Mouse (Mus musculus): ENCODE data around the gene Olfr912. TPM values are rescaled to one million over a fixed set of nuclear protein-coding genes. Genes with fewer than 3 reads are reported as not detected.

Gene Olfr912
- not detected in 2 replicates for polyA plus RNA-seq (2015; fragmentation: Nextera tagmentation; extraction: Ambion mirVana)

DNA sequence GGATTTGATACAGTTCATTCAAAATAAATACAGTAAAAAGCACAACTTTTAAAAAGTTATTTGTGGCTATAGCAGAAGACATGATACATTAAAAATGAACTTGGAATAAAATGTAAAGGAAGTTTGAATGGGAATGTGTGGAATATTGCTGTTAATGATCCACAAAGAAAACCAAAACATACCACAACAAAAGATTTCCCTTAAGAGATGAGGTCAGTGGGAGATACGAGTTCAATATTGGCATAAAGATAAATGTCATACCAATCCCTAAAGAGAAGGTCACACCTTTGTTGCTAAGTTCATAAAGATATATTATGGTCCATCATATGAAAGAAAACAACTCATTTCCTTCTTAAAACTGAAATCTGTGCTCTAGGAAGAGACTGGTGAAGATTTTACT lies at the start of gene Olfr912:
TSS of gene Olfr912 (plus strand) at position 301 of the 400 bp plus-strand sequence.
- Histone ChIP-seq H3K36me3 (ENCODE audit: control insufficient read depth, insufficient read depth, low read length) (no peaks in the 10 kb centered on the region), H3K4me2 (ENCODE audit: low read depth, low read length) (no peak within 1 kb of the TSS), H3K9ac (ENCODE audit: low read length) (no peak within 1 kb of the TSS), H3K4me3 (ENCODE audit: low read length) (no peak within 1 kb of the TSS), H3K4me1 (replicated peaks; ENCODE audit: control insufficient read depth, insufficient read depth, low read length) (no peaks in the 10 kb centered on the region), H3K27me3 (ENCODE audit: control insufficient read depth, insufficient read depth, low read depth, low read length) (no peaks in the 10 kb centered on the region), H3K9me3 (ENCODE audit: control insufficient read depth, low read length) (no peaks in the 10 kb centered on the region), H3K27ac (ENCODE audit: low read length) (no peak within 1 kb of the TSS)
- WGBS, result 56% methylated on average over 1 of the region's 1 CpGs
- ATAC-seq (ENCODE audit: low read depth), result no peak

DNA sequence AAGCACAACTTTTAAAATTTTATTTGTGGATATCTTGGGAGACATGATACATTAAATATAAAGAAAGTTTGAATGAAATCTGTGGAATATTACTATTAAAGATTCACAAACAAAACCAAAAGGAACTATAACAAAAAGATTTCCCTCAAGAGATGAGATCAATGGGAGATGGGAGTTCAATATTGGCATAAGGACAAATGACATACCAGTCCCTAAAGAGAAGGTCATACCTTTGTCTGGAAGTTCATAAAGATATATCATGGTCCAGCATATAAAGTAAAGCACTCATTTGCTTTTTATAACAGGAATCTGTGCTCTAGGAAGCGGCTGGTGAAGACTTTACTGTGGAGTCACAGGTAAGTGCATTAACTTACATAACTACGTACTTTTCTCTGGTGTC lies 42.4 kb upstream of the Olfr912 start, which contains the start of gene Olfr910:
TSS of gene Olfr910 (plus strand) at position 301 of the 400 bp plus-strand sequence.
- WGBS, result 86% methylated on average over 2 of the region's 2 CpGs
- no peak for ATAC-seq (ENCODE audit: low read depth)

DNA sequence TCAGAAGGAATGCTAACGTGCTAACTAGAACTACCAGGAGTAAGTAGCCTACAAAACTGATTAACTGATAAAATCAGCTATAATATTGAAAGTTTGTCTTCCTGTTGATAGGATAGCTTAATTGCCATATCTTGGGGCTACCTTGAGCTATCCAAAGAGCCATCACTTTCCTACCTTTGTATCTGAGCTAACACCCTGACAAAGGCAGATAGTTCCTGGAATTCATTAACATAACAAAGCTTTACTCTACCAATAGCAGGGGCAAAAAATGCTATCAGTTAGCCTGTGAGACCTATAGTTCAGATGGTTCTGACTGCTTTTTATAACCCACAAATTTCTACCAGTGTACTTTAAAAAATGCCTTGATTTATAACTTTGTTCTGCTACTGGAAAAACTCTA lies 11.1 kb downstream of the Olfr912 start:
- H3K36me3 ChIP-seq (ENCODE audit: control insufficient read depth, insufficient read depth, low read length), result no peaks in the 10 kb centered on the region
- H3K4me3 ChIP-seq (ENCODE audit: low read length), result no peak overlapping the region
- WGBS, result 53% methylated on average over 1 of the region's 1 CpGs
- no peaks in the 10 kb centered on the region for H3K27me3 ChIP-seq (ENCODE audit: control insufficient read depth, insufficient read depth, low read depth, low read length)
- no peak overlapping the region for H3K4me2 ChIP-seq (ENCODE audit: low read depth, low read length)
- no peak overlapping the region for H3K27ac ChIP-seq (ENCODE audit: low read length)
- H3K9me3 ChIP-seq (ENCODE audit: control insufficient read depth, low read length), result no peaks in the 10 kb centered on the region
- no peak overlapping the region for H3K9ac ChIP-seq (ENCODE audit: low read length)
- ATAC-seq (ENCODE audit: low read depth), result no peak
- no peaks in the 10 kb centered on the region for H3K4me1 ChIP-seq (replicated peaks; ENCODE audit: control insufficient read depth, insufficient read depth, low read length)

More for the DNA sequence above, 42.4 kb upstream of the Olfr912 start, which contains the start of gene Olfr910:
- Histone ChIP-seq H3K4me3 (ENCODE audit: low read length) (no peak within 1 kb of the TSS), H3K9me3 (ENCODE audit: control insufficient read depth, low read length) (no peaks in the 10 kb centered on the region), H3K36me3 (ENCODE audit: control insufficient read depth, insufficient read depth, low read length) (no peaks in the 10 kb centered on the region), H3K27ac (ENCODE audit: low read length) (no peak within 1 kb of the TSS), H3K9ac (ENCODE audit: low read length) (no peak within 1 kb of the TSS), H3K27me3 (ENCODE audit: control insufficient read depth, insufficient read depth, low read depth, low read length) (no peaks in the 10 kb centered on the region), H3K4me1 (replicated peaks; ENCODE audit: control insufficient read depth, insufficient read depth, low read length) (no peaks in the 10 kb centered on the region), H3K4me2 (ENCODE audit: low read depth, low read length) (no peak within 1 kb of the TSS)

DNA sequence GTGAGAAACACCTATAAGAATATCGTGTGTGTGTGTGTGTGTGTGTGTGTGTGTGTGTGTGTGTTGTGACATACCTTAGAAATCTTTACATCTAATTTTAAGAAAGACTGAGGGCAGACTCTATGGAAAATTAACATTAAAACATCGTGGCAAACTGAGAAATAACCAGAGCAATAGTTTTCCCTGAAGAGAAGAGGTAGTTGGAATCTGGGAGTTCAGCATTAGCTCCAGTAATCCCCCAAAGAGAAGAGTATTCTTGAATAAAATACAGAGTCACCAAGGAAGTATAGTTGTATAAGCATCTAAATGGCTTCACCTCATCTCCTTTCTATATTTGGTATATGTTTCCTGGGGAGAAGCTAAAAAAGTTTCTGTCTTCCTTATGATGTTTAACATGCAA lies 12.5 kb downstream of the Olfr912 start, which contains the start of gene Olfr913:
TSS of gene Olfr913 (plus strand) at position 301 of the 400 bp plus-strand sequence.
- no peak within 1 kb of the TSS for H3K4me2 ChIP-seq (ENCODE audit: low read depth, low read length)
- H3K4me1 ChIP-seq (replicated peaks; ENCODE audit: control insufficient read depth, insufficient read depth, low read length), result no peaks in the 10 kb centered on the region
- H3K36me3 ChIP-seq (ENCODE audit: control insufficient read depth, insufficient read depth, low read length), result no peaks in the 10 kb centered on the region
- WGBS, result 48% methylated on average over 2 of the region's 2 CpGs
- no peak within 1 kb of the TSS for H3K9ac ChIP-seq (ENCODE audit: low read length)
- H3K4me3 ChIP-seq (ENCODE audit: low read length), result no peak within 1 kb of the TSS
- no peaks in the 10 kb centered on the region for H3K9me3 ChIP-seq (ENCODE audit: control insufficient read depth, low read length)
- H3K27me3 ChIP-seq (ENCODE audit: control insufficient read depth, insufficient read depth, low read depth, low read length), result no peaks in the 10 kb centered on the region
- ATAC-seq (ENCODE audit: low read depth), result no peak
- H3K27ac ChIP-seq (ENCODE audit: low read length), result no peak within 1 kb of the TSS

DNA sequence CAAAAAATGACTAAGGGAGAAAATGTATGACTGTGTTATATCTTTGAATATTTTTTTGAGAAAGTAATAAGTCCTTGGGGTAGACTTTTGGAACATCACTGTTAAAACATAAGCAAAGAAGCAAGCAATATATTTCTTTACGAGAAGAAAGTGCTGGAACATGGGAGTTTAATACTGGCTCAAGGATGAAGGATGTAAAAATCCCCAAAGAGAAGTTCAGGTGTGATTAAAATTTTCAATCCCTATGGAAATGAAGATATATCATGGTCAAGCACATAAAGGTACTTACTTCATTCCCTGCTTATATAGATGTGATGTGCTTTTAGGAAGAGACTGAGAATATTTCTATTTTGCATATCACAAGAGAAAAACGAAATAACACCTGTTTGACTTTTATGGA lies 24.8 kb downstream of the Olfr912 start, which contains the start of gene Olfr914:
TSS of gene Olfr914 (plus strand) at position 301 of the 400 bp plus-strand sequence.
- no peaks in the 10 kb centered on the region for H3K9me3 ChIP-seq (ENCODE audit: control insufficient read depth, low read length)
- H3K27me3 ChIP-seq (ENCODE audit: control insufficient read depth, insufficient read depth, low read depth, low read length), result no peaks in the 10 kb centered on the region
- H3K4me3 ChIP-seq (ENCODE audit: low read length), result no peak within 1 kb of the TSS
- ATAC-seq (ENCODE audit: low read depth), result no peak
- no peak within 1 kb of the TSS for H3K9ac ChIP-seq (ENCODE audit: low read length)
- H3K27ac ChIP-seq (ENCODE audit: low read length), result no peak within 1 kb of the TSS
- H3K36me3 ChIP-seq (ENCODE audit: control insufficient read depth, insufficient read depth, low read length), result no peaks in the 10 kb centered on the region
- no peaks in the 10 kb centered on the region for H3K4me1 ChIP-seq (replicated peaks; ENCODE audit: control insufficient read depth, insufficient read depth, low read length)
- whole genome bisulfite sequencing, result 43% methylated on average over 2 of the region's 2 CpGs
- H3K4me2 ChIP-seq (ENCODE audit: low read depth, low read length), result no peak within 1 kb of the TSS

DNA sequence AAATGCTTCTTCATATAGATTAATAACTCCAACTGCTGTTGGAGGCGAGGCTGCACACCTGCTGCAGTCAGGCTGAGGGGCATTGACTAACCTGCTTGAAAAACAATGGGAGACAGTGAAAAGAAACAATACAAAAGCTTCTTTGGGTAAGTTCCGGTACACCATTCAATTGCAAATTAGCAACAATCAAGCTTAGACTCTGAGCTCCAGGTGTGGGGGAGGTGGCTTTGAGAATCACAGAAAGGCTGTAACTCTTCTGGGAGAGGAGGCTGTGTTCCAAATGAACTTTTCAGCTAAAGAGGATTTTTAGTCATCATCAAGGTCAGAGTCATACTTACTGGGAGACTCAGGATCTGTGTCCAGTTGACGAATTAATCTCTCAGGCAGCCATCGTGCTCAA lies 52.4 kb downstream of the Olfr912 start:
- no peaks in the 10 kb centered on the region for H3K27me3 ChIP-seq (ENCODE audit: control insufficient read depth, insufficient read depth, low read depth, low read length)
- no peak overlapping the region for H3K4me3 ChIP-seq (ENCODE audit: low read length)
- ATAC-seq (ENCODE audit: low read depth), result no peak
- H3K9me3 ChIP-seq (ENCODE audit: control insufficient read depth, low read length), result no peaks in the 10 kb centered on the region
- H3K4me1 ChIP-seq (replicated peaks; ENCODE audit: control insufficient read depth, insufficient read depth, low read length), result no peaks in the 10 kb centered on the region
- no peak overlapping the region for H3K27ac ChIP-seq (ENCODE audit: low read length)
- no peak overlapping the region for H3K9ac ChIP-seq (ENCODE audit: low read length)
- 81% methylated on average over 4 of the region's 4 CpGs for WGBS
- no peak overlapping the region for H3K4me2 ChIP-seq (ENCODE audit: low read depth, low read length)
- no peaks in the 10 kb centered on the region for H3K36me3 ChIP-seq (ENCODE audit: control insufficient read depth, insufficient read depth, low read length)

Other genes starting within 250 kb of the Olfr912 start
- gene Olfr898, start 231.8 kb upstream of the Olfr912 start, polyA plus RNA-seq (2015; fragmentation: Nextera tagmentation; extraction: Ambion mirVana), result not detected in 2 replicates
- gene Olfr250, start 213.3 kb upstream of the Olfr912 start, polyA plus RNA-seq (2015; fragmentation: Nextera tagmentation; extraction: Ambion mirVana), result not detected in 2 replicates
- gene Olfr251, start 203.1 kb upstream of the Olfr912 start, polyA plus RNA-seq (2015; fragmentation: Nextera tagmentation; extraction: Ambion mirVana), result not detected in 2 replicates
- gene Olfr147, start 178.5 kb upstream of the Olfr912 start, polyA plus RNA-seq (2015; fragmentation: Nextera tagmentation; extraction: Ambion mirVana), result not detected in 2 replicates
- not detected in 2 replicates for gene Olfr901, start 150.7 kb upstream of the Olfr912 start, polyA plus RNA-seq (2015; fragmentation: Nextera tagmentation; extraction: Ambion mirVana)
- not detected in 2 replicates for gene Olfr902, start 132.5 kb upstream of the Olfr912 start, polyA plus RNA-seq (2015; fragmentation: Nextera tagmentation; extraction: Ambion mirVana)
- not detected in 2 replicates for gene Olfr904, start 117.0 kb upstream of the Olfr912 start, polyA plus RNA-seq (2015; fragmentation: Nextera tagmentation; extraction: Ambion mirVana)
- gene Olfr905, start 109.1 kb upstream of the Olfr912 start, polyA plus RNA-seq (2015; fragmentation: Nextera tagmentation; extraction: Ambion mirVana), result not detected in 2 replicates
- gene Olfr906, start 93.1 kb upstream of the Olfr912 start, polyA plus RNA-seq (2015; fragmentation: Nextera tagmentation; extraction: Ambion mirVana), result not detected in 2 replicates
- gene Olfr907, start 84.4 kb upstream of the Olfr912 start, polyA plus RNA-seq (2015; fragmentation: Nextera tagmentation; extraction: Ambion mirVana), result not detected in 2 replicates
- not detected in 2 replicates for gene Olfr911-ps1, start 58.6 kb upstream of the Olfr912 start, polyA plus RNA-seq (2015; fragmentation: Nextera tagmentation; extraction: Ambion mirVana)
- not detected in 2 replicates for gene Olfr910, start 42.3 kb upstream of the Olfr912 start, polyA plus RNA-seq (2015; fragmentation: Nextera tagmentation; extraction: Ambion mirVana)
- gene Olfr913, start 12.6 kb downstream of the Olfr912 start, polyA plus RNA-seq (2015; fragmentation: Nextera tagmentation; extraction: Ambion mirVana), result not detected in 2 replicates
- not detected in 2 replicates for gene Olfr914, start 24.9 kb downstream of the Olfr912 start, polyA plus RNA-seq (2015; fragmentation: Nextera tagmentation; extraction: Ambion mirVana)
- not detected in 2 replicates for gene Olfr916, start 79.7 kb downstream of the Olfr912 start, polyA plus RNA-seq (2015; fragmentation: Nextera tagmentation; extraction: Ambion mirVana)
- not detected in 2 replicates for gene Olfr917, start 85.7 kb downstream of the Olfr912 start, polyA plus RNA-seq (2015; fragmentation: Nextera tagmentation; extraction: Ambion mirVana)
- not detected in 2 replicates for gene Olfr918, start 94.4 kb downstream of the Olfr912 start, polyA plus RNA-seq (2015; fragmentation: Nextera tagmentation; extraction: Ambion mirVana)
- not detected in 2 replicates for gene Olfr919, start 123.5 kb downstream of the Olfr912 start, polyA plus RNA-seq (2015; fragmentation: Nextera tagmentation; extraction: Ambion mirVana)
- gene Vwa5a, start 138.1 kb downstream of the Olfr912 start, polyA plus RNA-seq (2015; fragmentation: Nextera tagmentation; extraction: Ambion mirVana), result 21.1 and 25.4 TPM in 2 replicates
- not detected in 2 replicates for gene Olfr920, start 172.1 kb downstream of the Olfr912 start, polyA plus RNA-seq (2015; fragmentation: Nextera tagmentation; extraction: Ambion mirVana)
- gene Olfr921, start 192.9 kb downstream of the Olfr912 start, polyA plus RNA-seq (2015; fragmentation: Nextera tagmentation; extraction: Ambion mirVana), result not detected in 2 replicates
- not detected in 2 replicates for gene Olfr922, start 234.4 kb downstream of the Olfr912 start, polyA plus RNA-seq (2015; fragmentation: Nextera tagmentation; extraction: Ambion mirVana)
- gene Olfr923, start 246.4 kb downstream of the Olfr912 start, polyA plus RNA-seq (2015; fragmentation: Nextera tagmentation; extraction: Ambion mirVana), result not detected in 2 replicates